Mouse (Mus musculus) thymus, postnatal 36 days (tissue): ENCODE data around the gene Prss40.

Source experiments
- DNase-seq, 2 experiments: peaks; one replicate each; pipeline ENCODE4 v3.0.0; 2022; ENCODE audit warnings: mixed read lengths in 2 of 2

Prss40 gene

GRCm38 (mm10) chr1:34560843-34561242 lies at the start of gene Prss40:
Gene Prss40 (minus strand): TSS chr1:34560943.
- DNase-seq = no peak

- DNase-seq = peak; percentile 39 to 52
Measured at GRCm38 (mm10) chr1:34602363-34602762, 41.6 kb upstream of the Prss40 start.

- DNase-seq = no peak
Measured at GRCm38 (mm10) chr1:34601323-34602047, 40.7 kb upstream of the Prss40 start.

GRCm38 (mm10) chr1:34600000-34600399 lies 39.3 kb upstream of the Prss40 start:
- DNase-seq = no peak

GRCm38 (mm10) chr1:34587298-34588096 lies 26.8 kb upstream of the Prss40 start:
- no peak for DNase-seq

- no peak for DNase-seq
Measured at GRCm38 (mm10) chr1:34584736-34585135, 24.0 kb upstream of the Prss40 start.

GRCm38 (mm10) chr1:34583821-34584263 lies 23.1 kb upstream of the Prss40 start:
- no peak for DNase-seq

- no peak for DNase-seq
Measured at GRCm38 (mm10) chr1:34582218-34582617, 21.5 kb upstream of the Prss40 start.

GRCm38 (mm10) chr1:34579782-34580356 lies 19.1 kb upstream of the Prss40 start:
- DNase-seq = no peak

- peak; percentile 56 to 60 for DNase-seq
Measured at GRCm38 (mm10) chr1:34578851-34579781, 18.4 kb upstream of the Prss40 start, which contains the start of gene Amer3. Gene Amer3 (plus strand): TSS chr1:34579657.

GRCm38 (mm10) chr1:34573221-34573620 lies 12.5 kb upstream of the Prss40 start:
- DNase-seq = no peak

GRCm38 (mm10) chr1:34571431-34571830 lies 10.7 kb upstream of the Prss40 start:
- DNase-seq = no peak

- no peak for DNase-seq
Measured at GRCm38 (mm10) chr1:34569876-34570275, 9.1 kb upstream of the Prss40 start.

- DNase-seq = no peak
Measured at GRCm38 (mm10) chr1:34568120-34568519, 7.4 kb upstream of the Prss40 start.

- no peak for DNase-seq
Measured at GRCm38 (mm10) chr1:34564383-34565045, 3.8 kb upstream of the Prss40 start.

- DNase-seq = no peak
Measured at GRCm38 (mm10) chr1:34554275-34554674, 6.5 kb downstream of the Prss40 start.

GRCm38 (mm10) chr1:34553690-34554089 lies 7.1 kb downstream of the Prss40 start:
- no peak for DNase-seq

- DNase-seq = no peak
Measured at GRCm38 (mm10) chr1:34547074-34547473, 13.7 kb downstream of the Prss40 start.

- peak; percentile 7 to 19 for DNase-seq
Measured at GRCm38 (mm10) chr1:34536767-34537485, 23.8 kb downstream of the Prss40 start.

- no peak for DNase-seq
Measured at GRCm38 (mm10) chr1:34536291-34536766, 24.4 kb downstream of the Prss40 start.
